Mouse (Mus musculus) thymus, adult 2 months (tissue): ENCODE measurements around the gene Tmem100. TPM values are rescaled to one million over a fixed set of nuclear protein-coding genes. Genes with fewer than 3 reads are reported as not detected.
A peak's percentile ranks its signal among the peaks of the same experiment; 100 is the strongest.

Source experiments
- DNase-seq: peaks from one replicate; pipeline ENCODE4 v3.0.0; 2021
- H3K27ac ChIP-seq: fragments of 200-500 bp; 2 replicates; pipeline ENCODE4 v1.5.1; 2012; ENCODE audit warnings: low read length, control low read depth; ENCODE audit not compliant: control insufficient read depth, insufficient read depth
- H3K27me3 ChIP-seq: fragments of 200-500 bp; 2 replicates; pipeline ENCODE4 v1.6.1; 2012; ENCODE audit warnings: mild to moderate bottlenecking, low read length, moderate library complexity, mixed read lengths; ENCODE audit not compliant: control insufficient read depth, insufficient read depth
- H3K36me3 ChIP-seq: fragments of 200-500 bp; 2 replicates; pipeline ENCODE4 v1.6.1; 2012; ENCODE audit warnings: mild to moderate bottlenecking, low read length, moderate library complexity; ENCODE audit not compliant: control insufficient read depth, insufficient read depth
- H3K4me1 ChIP-seq: fragments of 200-500 bp; replicated peaks from 2 replicates; pipeline ENCODE4 v1.6.1; 2012; ENCODE audit warnings: low read length; ENCODE audit not compliant: control insufficient read depth, insufficient read depth
- H3K4me3 ChIP-seq: fragments of 200-500 bp; 2 replicates; pipeline ENCODE4 v1.5.1; 2012; ENCODE audit warnings: mild to moderate bottlenecking, low read length, control low read depth, moderate library complexity; ENCODE audit not compliant: control insufficient read depth, insufficient read depth
- CTCF ChIP-seq: fragments of 200-500 bp; IDR thresholded peaks from 2 replicates; pipeline ENCODE4 v1.5.1; 2012; ENCODE audit warnings: mild to moderate bottlenecking, control low read depth, low read length, moderate library complexity, borderline replicate concordance; ENCODE audit not compliant: control insufficient read depth, poor library complexity, insufficient read depth; ENCODE audit errors: extremely low read depth
- POLR2A ChIP-seq: fragments of 200-500 bp; IDR thresholded peaks from 2 replicates; pipeline ENCODE4 v1.6.1; 2012; ENCODE audit warnings: mild to moderate bottlenecking, low read length, control low read depth, moderate library complexity; ENCODE audit not compliant: control insufficient read depth, poor library complexity, insufficient read depth; ENCODE audit errors: extremely low read depth
- WGBS: fragments of 180-500 bp; shearing (Covaris S2); methylation state at CpG from one replicate; pipeline ENCODE4 v1.1.7; 2018; 5-methylcytosine and 5-hydroxymethylcytosine counted together
- polyA plus RNA-seq: library from polyadenylated mRNA; depleted of rRNA; stranded (reverse); fragments of >200 nt; gene quantifications from 2 replicates; pipeline ENCODE4 v1.2.3, GENCODE M21; 2012

The Tmem100 gene
- polyA plus RNA-seq, 1 experiment: 1.6 TPM

DNA sequence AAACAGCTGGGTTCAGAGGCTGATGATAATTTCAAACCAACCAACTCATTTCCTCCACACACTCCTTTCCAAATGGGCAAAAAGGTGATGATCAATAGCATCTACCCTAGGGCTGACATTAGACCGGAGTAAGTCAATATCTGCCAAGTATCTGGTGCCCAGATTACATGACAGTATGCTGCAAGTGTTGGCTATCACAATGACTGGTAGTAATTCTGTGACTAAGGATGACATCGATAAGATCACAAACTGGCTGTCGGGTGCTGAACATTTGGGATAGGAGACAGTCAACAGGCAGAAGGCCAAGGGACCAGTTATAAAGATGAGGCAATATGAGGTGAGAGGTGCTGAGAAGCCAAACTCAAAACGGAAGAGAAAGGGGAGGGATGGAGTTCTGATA lies 29.5 kb upstream of the Tmem100 start:
- H3K4me1 ChIP-seq: peaks cover 3% of the 10 kb centered on the region; the same call in 1 of the 2 replicates
- no peak for TF ChIP-seq POLR2A
- no peak for TF ChIP-seq CTCF
- no peaks in the 10 kb centered on the region for H3K36me3 ChIP-seq
- no peak for DNase-seq
- H3K27me3 ChIP-seq: no peaks in the 10 kb centered on the region
- no peak overlapping the region for H3K4me3 ChIP-seq
- WGBS: 94% methylated on average over 4 of the region's 4 CpGs
- no peak overlapping the region for H3K27ac ChIP-seq

DNA sequence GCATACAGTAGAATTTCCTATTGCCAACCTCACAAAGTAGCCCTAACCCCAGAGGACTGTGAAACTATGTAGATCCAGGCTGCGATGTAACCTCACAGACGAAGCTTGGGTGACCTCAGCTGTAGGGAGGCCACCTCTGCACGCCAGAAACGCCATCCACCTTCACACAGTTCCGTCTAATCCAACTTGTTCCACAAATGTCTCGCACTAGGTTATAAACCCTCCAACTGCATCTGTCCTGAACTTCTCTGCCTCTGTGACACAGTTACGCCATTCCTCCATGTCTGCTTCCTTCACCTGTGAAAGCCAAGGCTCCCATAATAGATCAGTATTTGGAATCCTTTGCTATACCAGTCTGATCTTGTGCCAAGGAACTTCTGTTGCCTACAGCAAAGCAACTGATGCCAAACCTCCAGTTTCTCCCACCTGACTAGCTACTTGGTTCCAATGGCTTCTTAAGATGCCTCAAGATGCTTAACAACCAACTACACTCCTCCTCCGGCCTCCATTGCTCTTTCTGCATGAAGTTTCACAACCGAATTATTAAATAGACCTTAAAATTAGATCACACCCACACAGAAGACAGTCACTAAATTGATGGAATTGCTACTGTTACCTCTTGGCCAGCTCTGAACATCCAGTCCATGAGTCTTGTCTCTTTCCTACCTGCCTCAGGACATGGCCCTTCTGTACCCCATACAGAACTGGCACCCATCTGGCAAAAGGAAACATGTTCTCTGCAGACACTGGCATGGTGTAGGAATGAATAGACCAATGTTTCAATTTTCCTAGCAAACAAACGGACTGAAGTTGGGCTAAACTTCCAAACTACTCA lies 28.5 kb upstream of the Tmem100 start:
- TF ChIP-seq CTCF: no peak
- no peak for TF ChIP-seq POLR2A
- H3K36me3 ChIP-seq: no peaks in the 10 kb centered on the region
- 95% methylated on average over 10 of the region's 10 CpGs for WGBS
- no peak overlapping the region for H3K4me3 ChIP-seq
- H3K4me1 ChIP-seq: peaks cover 3% of the 10 kb centered on the region; the same call in 1 of the 2 replicates
- H3K27me3 ChIP-seq: no peaks in the 10 kb centered on the region
- no peak overlapping the region for H3K27ac ChIP-seq
- DNase-seq: no peak

GRCm38 (mm10) chr11:90002231-90002986 lies 27.7 kb upstream of the Tmem100 start, which contains the start of gene Pctp:
TSS of gene Pctp (minus strand) at chr11:90002894.
- no peak for TF ChIP-seq CTCF
- peak; percentile 20; the same call in 1 of the 2 replicates for TF ChIP-seq POLR2A
- H3K27ac ChIP-seq: no peak within 1 kb of the TSS
- WGBS: 9% methylated on average over 35 of the region's 35 CpGs

GRCm38 (mm10) chr11:90002987-90003348 lies 27.2 kb upstream of the Tmem100 start:
- Histone ChIP-seq H3K4me1 (peaks cover 3% of the 10 kb centered on the region; the same call in 1 of the 2 replicates), H3K36me3 (no peaks in the 10 kb centered on the region), H3K27me3 (no peaks in the 10 kb centered on the region), H3K4me3 (peak overlapping the region; percentile 39), H3K27ac (no peak overlapping the region)
- TF ChIP-seq POLR2A: no peak
- TF ChIP-seq CTCF: no peak
- WGBS: 18% methylated on average over 8 of the region's 8 CpGs
- DNase-seq: no peak

More at GRCm38 (mm10) chr11:90002231-90002986, 27.7 kb upstream of the Tmem100 start, which contains the start of gene Pctp:
- Histone ChIP-seq H3K4me1 (peaks cover 3% of the 10 kb centered on the region; the same call in 1 of the 2 replicates), H3K27me3 (no peaks in the 10 kb centered on the region), H3K4me3 (peak within 1 kb of the TSS; percentile 39), H3K36me3 (no peaks in the 10 kb centered on the region)
- DNase-seq: peak; percentile 63

DNA sequence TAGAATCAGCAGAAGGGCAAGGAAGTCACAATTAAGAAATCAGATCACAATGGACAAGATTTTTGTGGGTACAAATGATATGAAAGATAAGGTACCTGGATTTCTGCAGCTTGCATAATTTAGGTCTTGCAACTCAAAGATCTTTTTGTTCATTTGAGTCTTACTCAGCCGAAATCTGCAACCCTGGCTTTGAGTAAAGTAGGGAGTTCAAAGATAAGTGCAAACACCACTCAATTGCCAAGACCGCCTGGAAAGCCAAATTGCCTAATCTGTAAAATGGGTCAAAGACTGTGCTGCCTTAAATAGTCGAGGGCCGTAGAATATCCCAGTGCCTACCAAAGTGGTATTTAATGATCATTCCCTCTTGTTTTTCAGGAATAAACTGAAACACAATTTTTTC lies 26.8 kb upstream of the Tmem100 start:
- Histone ChIP-seq H3K27me3 (no peaks in the 10 kb centered on the region), H3K4me1 (peaks cover 3% of the 10 kb centered on the region; the same call in 1 of the 2 replicates), H3K36me3 (no peaks in the 10 kb centered on the region), H3K27ac (no peak overlapping the region), H3K4me3 (no peak overlapping the region)
- DNase-seq: no peak
- WGBS: 93% methylated on average over 4 of the region's 4 CpGs
- TF ChIP-seq CTCF: no peak

GRCm38 (mm10) chr11:90006111-90006510 lies 24.0 kb upstream of the Tmem100 start:
- Histone ChIP-seq H3K27me3 (no peaks in the 10 kb centered on the region), H3K4me3 (no peak overlapping the region), H3K27ac (no peak overlapping the region), H3K4me1 (peaks cover 3% of the 10 kb centered on the region; the same call in 1 of the 2 replicates), H3K36me3 (no peaks in the 10 kb centered on the region)
- 90% methylated on average over 4 of the region's 4 CpGs for WGBS
- TF ChIP-seq POLR2A (no peak), CTCF (no peak)
- no peak for DNase-seq
